Mouse (Mus musculus) embryonic stem cell, embryonic (primary cell): ENCODE data around the gene Fam78b.

Experiments
- CTCF ChIA-PET, 4 experiments: fragments of 300-600 bp in 2 of 4; fragments of 350-600 bp in 2 of 4; sonication (Branson Sonifier 250); formaldehyde crosslinking; loops; one replicate each; lab custom pipeline; 2022; ENCODE audit warnings: inconsistent platforms in 2 of 4; lab: Charles Lee
- POLR2A ChIA-PET, 4 experiments: fragments of 300-600 bp in 2 of 4; fragments of 350-600 bp in 2 of 4; sonication (Branson Sonifier 250); formaldehyde crosslinking; loops; one replicate each; lab custom pipeline; 2022; ENCODE audit warnings: antibody characterized with exemption in 4 of 4, inconsistent platforms in 1 of 4; lab: Charles Lee

Fam78b gene

GRCm38 (mm10) chr1:167070306-167070705, 69.1 kb downstream of the Fam78b start:
- CTCF ChIA-PET, result interaction anchor here in 2 of 4 experiments (0.7 to 1.1 kb wide), 2 partner anchors 10 to 142 kb away, joined by 4 to 9 read pairs; no protein-coding TSS in a partner anchor

GRCm38 (mm10) chr1:167075726-167076125, 74.5 kb downstream of the Fam78b start:
- POLR2A ChIA-PET, result no interaction called here
- CTCF ChIA-PET, result no interaction called here

More at GRCm38 (mm10) chr1:167070306-167070705, 69.1 kb downstream of the Fam78b start:
- POLR2A ChIA-PET, result interaction anchor here in 1 of 4 experiments (0.6 kb wide), 1 partner anchor 11 kb away, joined by 4 read pairs; no protein-coding TSS in a partner anchor

DNA sequence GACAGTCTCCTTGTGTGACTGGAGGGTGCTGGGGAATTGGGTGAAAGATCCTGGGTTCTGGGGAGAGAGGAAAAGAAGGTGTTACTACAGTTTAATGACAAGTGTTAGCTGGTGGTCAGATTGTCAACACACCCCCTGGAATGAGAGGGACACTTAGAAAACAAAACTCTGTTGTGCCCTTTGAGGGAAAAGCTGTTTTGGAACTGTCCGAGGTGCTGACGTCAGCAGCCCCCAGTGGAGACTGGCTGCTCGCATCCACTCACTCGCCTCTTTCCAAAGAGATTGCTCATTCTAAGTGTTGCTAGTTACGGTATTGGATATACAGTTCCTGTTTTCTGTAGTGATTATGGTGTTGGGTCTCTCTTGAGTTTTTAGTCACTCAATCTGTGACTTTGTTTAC, 78.3 kb downstream of the Fam78b start:
- POLR2A ChIA-PET, result no interaction called here
- CTCF ChIA-PET, result no interaction called here

GRCm38 (mm10) chr1:167081946-167082345, 80.7 kb downstream of the Fam78b start:
- ChIA-PET CTCF (no interaction called here), POLR2A (no interaction called here)

DNA sequence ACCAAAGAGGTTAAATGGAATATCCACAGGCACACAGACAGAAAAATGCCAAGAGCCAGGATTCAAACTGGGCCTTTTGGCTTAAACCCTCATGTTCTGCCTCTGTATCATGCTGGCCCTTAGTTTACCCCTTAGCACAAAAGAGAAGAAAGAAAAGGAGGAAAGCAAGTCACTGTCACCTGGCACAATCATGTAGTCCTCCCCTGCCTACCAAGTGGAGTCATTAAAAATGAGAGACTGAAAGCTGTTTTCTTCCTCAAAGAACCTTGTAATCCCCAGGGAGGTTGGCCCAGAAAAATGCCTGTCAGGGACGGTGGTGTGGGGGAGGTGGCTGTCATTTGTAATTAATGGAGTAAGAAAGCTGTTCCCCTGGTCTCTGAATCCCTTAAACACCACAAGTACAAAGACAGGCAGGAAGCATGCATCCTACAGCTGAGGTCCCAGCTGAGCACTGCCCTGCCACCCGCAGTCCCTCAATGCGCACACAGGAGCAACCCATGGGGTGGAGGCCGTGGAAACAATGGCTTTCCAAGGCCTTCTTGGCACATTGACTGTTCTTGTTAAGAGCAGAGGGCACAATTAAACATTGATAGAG, 81.4 kb downstream of the Fam78b start:
- ChIA-PET CTCF (interaction anchor here in 1 of 4 experiments (0.6 kb wide), 1 partner anchor 13 kb away, joined by 3 read pairs; no protein-coding TSS in a partner anchor), POLR2A (interaction anchor here in 2 of 4 experiments (0.6 kb wide), 2 partner anchors 14 to 38 kb away, joined by 3 read pairs; no protein-coding TSS in a partner anchor)

GRCm38 (mm10) chr1:167083181-167083580, 82.0 kb downstream of the Fam78b start:
- ChIA-PET POLR2A (interaction anchor here in 2 of 4 experiments (0.6 kb wide), 2 partner anchors 15 to 38 kb away, joined by 3 read pairs; no protein-coding TSS in a partner anchor), CTCF (interaction anchor here in 1 of 4 experiments (0.6 kb wide), 1 partner anchor 89 kb away, joined by 3 read pairs; no protein-coding TSS in a partner anchor)

- POLR2A ChIA-PET, result no interaction called here
- CTCF ChIA-PET, result no interaction called here
Measured at GRCm38 (mm10) chr1:167084330-167084729, 83.1 kb downstream of the Fam78b start.

GRCm38 (mm10) chr1:167085461-167085860, 84.2 kb downstream of the Fam78b start:
- CTCF ChIA-PET, result interaction anchor here in 1 of 4 experiments (0.7 kb wide), 1 partner anchor 48 kb away, joined by 4 read pairs; no protein-coding TSS in a partner anchor
- POLR2A ChIA-PET, result no interaction called here

GRCm38 (mm10) chr1:167090466-167090865, 89.2 kb downstream of the Fam78b start:
- ChIA-PET CTCF (no interaction called here), POLR2A (no interaction called here)

DNA sequence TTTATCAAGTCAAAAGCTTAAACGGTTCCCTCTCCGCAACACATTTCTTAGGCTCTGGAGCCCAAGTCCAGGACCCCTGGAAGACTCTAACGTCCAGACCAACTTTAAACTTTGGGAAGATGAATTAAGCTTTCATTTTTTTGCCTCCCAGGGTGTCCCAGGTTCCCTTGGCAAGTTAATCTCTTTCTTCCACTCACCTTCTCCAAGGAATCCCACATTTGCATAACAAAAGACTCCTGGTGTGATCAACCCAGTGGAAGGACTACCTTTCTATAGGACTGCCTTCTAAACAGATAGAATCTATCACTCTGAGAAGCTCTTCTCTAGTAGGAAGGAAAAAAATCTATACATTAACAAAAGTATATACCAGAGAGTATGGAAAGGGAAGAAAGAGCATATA, 92.3 kb downstream of the Fam78b start:
- CTCF ChIA-PET, result no interaction called here
- POLR2A ChIA-PET, result no interaction called here

- ChIA-PET CTCF (interaction anchor here in 2 of 4 experiments (0.6 to 0.7 kb wide), 2 partner anchors 12 to 662 kb away, joined by 3 to 4 read pairs; no protein-coding TSS in a partner anchor), POLR2A (no interaction called here)
Measured at GRCm38 (mm10) chr1:167094589-167095148, 93.5 kb downstream of the Fam78b start.

DNA sequence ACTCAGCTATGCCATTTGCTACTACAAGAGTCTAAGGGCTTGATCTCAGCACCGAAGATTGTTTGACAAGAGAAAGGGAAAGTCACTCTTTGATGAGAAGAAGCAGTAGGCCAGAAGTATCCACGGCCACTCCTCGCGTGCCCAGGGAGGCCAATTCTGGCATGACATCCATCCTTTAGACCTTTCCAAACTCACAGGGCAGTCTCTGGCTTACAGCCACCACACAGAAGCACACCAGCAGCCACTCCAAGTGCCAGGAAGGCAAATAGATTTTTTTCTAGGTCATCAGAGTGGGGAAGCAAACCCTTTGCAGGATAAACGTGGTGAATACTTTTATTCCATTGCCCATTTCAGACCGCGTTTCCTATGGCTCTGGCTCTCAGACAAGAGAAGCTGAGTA, 97.5 kb downstream of the Fam78b start:
- CTCF ChIA-PET, result no interaction called here
- POLR2A ChIA-PET, result no interaction called here

GRCm38 (mm10) chr1:167102046-167102445, 100.8 kb downstream of the Fam78b start:
- ChIA-PET POLR2A (no interaction called here), CTCF (interaction anchor here in 1 of 4 experiments (0.7 kb wide), 1 partner anchor 103 kb away, joined by 3 read pairs; no protein-coding TSS in a partner anchor)

GRCm38 (mm10) chr1:167102566-167102965, 101.3 kb downstream of the Fam78b start:
- CTCF ChIA-PET, result interaction anchor here in 2 of 4 experiments (0.6 to 0.7 kb wide), 2 partner anchors 102 to 103 kb away, joined by 3 read pairs; no protein-coding TSS in a partner anchor
- POLR2A ChIA-PET, result no interaction called here

GRCm38 (mm10) chr1:167104956-167105626, 103.9 kb downstream of the Fam78b start:
- CTCF ChIA-PET, result no interaction called here
- POLR2A ChIA-PET, result interaction anchor here in 2 of 4 experiments (0.7 to 1.5 kb wide), 2 partner anchors 19 to 150 kb away, joined by 4 to 6 read pairs; no protein-coding TSS in a partner anchor

- POLR2A ChIA-PET, result interaction anchor here in 1 of 4 experiments (1.5 kb wide), 1 partner anchor 18 kb away, joined by 4 read pairs; no protein-coding TSS in a partner anchor
- CTCF ChIA-PET, result no interaction called here
Measured at GRCm38 (mm10) chr1:167105916-167106315, 104.7 kb downstream of the Fam78b start.

GRCm38 (mm10) chr1:167108973-167109509, 107.8 kb downstream of the Fam78b start:
- ChIA-PET POLR2A (interaction anchor here in 1 of 4 experiments (0.6 kb wide), 1 partner anchor 132 kb away, joined by 3 read pairs; no protein-coding TSS in a partner anchor), CTCF (no interaction called here)

DNA sequence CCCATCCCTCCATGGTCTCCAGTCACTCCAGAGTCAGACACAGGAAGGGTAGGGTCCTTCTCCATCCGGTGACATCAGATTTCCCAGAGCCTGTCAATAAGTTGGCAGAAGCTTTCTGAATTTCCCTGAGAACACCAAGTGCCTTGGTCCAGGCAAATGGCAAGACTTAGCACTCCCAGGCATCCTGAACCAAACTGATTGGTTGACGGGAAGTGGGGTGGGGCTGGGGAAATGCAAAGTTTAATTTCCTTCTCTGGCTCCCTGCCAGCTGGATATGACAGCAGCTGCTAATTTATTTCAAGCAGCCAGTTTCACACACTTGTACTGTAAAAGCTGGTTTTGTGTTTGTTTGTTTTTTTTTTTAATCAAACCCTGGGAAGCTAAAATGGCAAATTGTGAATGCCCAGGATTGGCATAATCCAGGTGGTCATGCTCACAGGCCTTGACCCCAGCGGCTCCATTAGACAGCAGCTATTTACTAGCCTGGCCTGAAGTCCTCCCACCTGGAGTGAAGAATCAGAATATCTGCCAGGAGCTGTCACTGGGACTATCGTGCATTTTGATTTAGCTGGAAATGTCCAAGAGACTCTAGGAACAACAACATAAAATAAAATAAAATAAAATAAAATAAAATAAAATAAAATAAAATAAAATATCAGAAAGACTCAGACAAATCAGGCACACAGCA, 113.3 kb downstream of the Fam78b start:
- ChIA-PET POLR2A (no interaction called here), CTCF (interaction anchor here in 1 of 4 experiments (0.6 kb wide), 1 partner anchor 315 kb away, joined by 8 read pairs; no protein-coding TSS in a partner anchor)
